Mouse (Mus musculus): ENCODE measurements around the gene Zfp985. TPM values are rescaled to one million over a fixed set of nuclear protein-coding genes. Genes with fewer than 3 reads are reported as not detected.

The Zfp985 gene
- not detected for polyA plus RNA-seq (2015; fragmentation: Illumina TruSeq; extraction: RNeasy Lipid Tissue Mini Kit (QIAGEN cat#74804); ENCODE audit: insufficient read depth, low read depth, low replicate concordance)

DNA sequence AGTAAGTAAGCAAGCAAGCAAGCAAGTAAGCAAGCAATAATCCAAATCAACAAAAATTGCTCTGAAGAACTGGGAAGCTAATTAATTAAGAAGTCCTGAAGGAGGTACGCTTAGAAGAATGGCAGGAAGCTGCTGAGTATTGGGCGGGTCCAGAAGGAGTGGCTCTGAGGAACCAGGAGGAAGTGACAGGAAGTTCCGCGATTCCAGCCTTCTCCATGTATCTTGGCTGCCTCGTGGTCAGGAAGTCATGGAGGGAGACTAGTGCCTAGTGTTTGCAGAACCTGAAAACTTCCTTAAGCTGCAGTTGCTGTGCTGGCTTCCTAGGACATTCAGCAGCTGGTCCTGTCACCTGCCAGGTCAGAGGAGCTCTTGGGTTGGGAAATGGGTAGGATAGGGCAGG is at the start of gene Zfp985:
TSS of gene Zfp985 (plus strand) at position 207 of the 400 bp plus-strand sequence.

DNA sequence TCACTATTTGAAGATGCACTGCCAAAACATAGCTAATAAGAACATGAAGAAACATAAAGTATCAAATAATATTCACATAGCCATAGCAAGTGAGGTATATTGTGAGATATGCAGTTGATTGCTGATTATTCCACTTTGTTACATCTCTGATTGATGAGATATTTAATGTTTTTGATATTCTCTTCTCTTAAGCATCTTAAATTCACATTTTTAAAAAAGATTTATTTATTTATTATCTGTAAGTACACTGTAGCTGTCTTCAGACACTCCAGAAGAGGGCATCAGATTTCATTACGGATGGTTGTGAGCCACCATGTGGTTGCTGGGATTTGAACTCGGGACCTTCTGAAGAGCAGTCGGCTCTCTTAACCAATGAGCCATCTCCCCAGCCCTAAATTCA is 13.2 kb upstream of the Zfp985 start, which contains the start of gene Gm16503:
TSS of gene Gm16503 (plus strand) at position 301 of the 400 bp plus-strand sequence.

Other genes with a start within 250 kb of the Zfp985 start
- gene Zfp988, start 247.6 kb upstream of the Zfp985 start, polyA plus RNA-seq (2015; fragmentation: Illumina TruSeq; extraction: RNeasy Lipid Tissue Mini Kit (QIAGEN cat#74804); ENCODE audit: insufficient read depth, low read depth, low replicate concordance): not detected
- not detected for gene Zfp978, start 192.0 kb upstream of the Zfp985 start, polyA plus RNA-seq (2015; fragmentation: Illumina TruSeq; extraction: RNeasy Lipid Tissue Mini Kit (QIAGEN cat#74804); ENCODE audit: insufficient read depth, low read depth, low replicate concordance)
- gene Zfp982, start 60.9 kb upstream of the Zfp985 start, polyA plus RNA-seq (2015; fragmentation: Illumina TruSeq; extraction: RNeasy Lipid Tissue Mini Kit (QIAGEN cat#74804); ENCODE audit: insufficient read depth, low read depth, low replicate concordance): 2.3 TPM
- gene Gm16503, start 13.1 kb upstream of the Zfp985 start, polyA plus RNA-seq (2015; fragmentation: Illumina TruSeq; extraction: RNeasy Lipid Tissue Mini Kit (QIAGEN cat#74804); ENCODE audit: insufficient read depth, low read depth, low replicate concordance): not detected
- gene Zfp979, start 89.2 kb downstream of the Zfp985 start, polyA plus RNA-seq (2015; fragmentation: Illumina TruSeq; extraction: RNeasy Lipid Tissue Mini Kit (QIAGEN cat#74804); ENCODE audit: insufficient read depth, low read depth, low replicate concordance): 2.3 TPM
- gene Zfp534, start 149.3 kb downstream of the Zfp985 start, polyA plus RNA-seq (2015; fragmentation: Illumina TruSeq; extraction: RNeasy Lipid Tissue Mini Kit (QIAGEN cat#74804); ENCODE audit: insufficient read depth, low read depth, low replicate concordance): not detected